Mouse (Mus musculus) layer of hippocampus, adult 11-12 months (tissue): Measurements from ENCODE around the gene Fam76a.
"Not testable (repeated sequence)": the region's sequence is repeated elsewhere in the genome, so short reads cannot be mapped to it uniquely, and the experiment has no call there.

Experiments
- DNase-seq: peaks from one replicate; pipeline ENCODE4 v3.0.0; 2022; ENCODE audit warnings: low spot score

Fam76a gene

GRCm38 (mm10) chr4:132945261-132946046 lies 23.1 kb upstream of the Fam76a start:
- peak; percentile 89 for DNase-seq

- no peak for DNase-seq
Measured at GRCm38 (mm10) chr4:132944776-132945175, 22.4 kb upstream of the Fam76a start.

- no peak for DNase-seq
Measured at GRCm38 (mm10) chr4:132944106-132944505, 21.7 kb upstream of the Fam76a start.

- no peak for DNase-seq
Measured at GRCm38 (mm10) chr4:132943088-132943487, 20.7 kb upstream of the Fam76a start.

DNA sequence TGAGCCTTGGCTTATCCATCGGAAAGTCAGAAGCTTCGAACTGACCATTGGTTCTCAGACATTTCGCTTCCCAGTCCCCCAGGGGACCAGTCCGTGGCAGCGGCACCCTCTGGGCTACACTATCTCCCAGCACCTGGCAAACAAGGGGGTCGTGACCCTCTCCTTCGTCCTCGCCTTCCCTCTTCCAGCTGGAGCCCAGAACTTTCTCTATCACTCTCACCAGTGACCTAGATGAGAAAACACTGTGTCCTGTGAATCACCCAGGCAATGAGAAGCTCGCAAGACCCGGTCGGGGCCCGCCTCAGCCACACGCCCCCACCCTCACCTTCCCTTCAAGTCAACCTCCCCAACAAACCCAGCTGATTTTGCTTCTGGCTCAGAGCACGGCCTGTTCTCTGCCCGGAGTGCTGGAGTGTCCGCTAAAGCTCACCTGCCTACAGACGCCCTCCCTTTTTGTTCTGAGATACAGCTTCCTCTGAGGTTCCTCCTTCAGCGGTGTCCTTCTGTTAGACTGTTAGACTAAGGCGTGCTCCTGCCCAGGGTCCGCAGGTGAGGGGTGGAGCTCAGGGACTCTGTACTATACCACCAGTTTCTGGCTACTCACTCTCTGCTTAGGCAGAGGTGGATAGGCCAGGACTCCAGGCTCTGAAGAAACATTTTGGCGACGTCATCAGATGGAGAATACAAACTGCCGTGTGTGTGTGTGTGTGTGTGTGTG lies 18.8 kb upstream of the Fam76a start:
- DNase-seq, result no peak

DNA sequence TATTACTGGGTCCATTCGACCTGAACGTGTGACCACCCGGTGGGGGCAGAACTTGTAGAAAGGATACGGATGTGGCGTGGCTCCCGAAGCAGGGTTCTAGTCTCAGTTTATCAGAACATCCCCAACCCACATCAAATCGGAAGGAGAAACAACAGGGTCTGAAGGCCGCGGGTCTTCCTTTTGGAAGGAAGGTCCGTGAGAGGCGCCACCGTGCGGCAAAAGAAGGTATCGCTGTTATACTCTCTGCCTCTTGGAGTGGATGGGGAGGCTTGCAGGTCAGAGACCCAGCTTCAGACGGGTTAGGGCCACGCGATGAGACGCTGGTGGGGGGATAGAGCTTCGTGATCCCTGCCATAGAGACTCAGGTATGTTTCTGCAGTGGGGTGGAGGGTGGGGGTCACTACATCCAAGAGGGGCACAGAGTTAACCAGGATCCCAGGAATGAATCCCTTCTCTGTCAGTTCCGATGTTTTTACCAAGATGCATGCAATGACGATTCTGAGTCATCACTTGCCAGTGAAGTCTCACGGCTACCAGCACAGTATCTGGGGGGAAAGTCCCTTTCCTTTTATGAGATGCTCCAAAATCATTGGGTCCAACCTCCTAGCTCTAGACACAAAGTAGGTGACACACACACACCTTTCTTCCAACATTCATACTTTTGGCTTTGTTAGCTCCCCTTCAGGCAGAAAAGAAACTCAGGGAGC lies 17.2 kb upstream of the Fam76a start:
- peak; percentile 61 for DNase-seq

GRCm38 (mm10) chr4:132938181-132938941 lies 16.0 kb upstream of the Fam76a start:
- DNase-seq, result peak; percentile 61

GRCm38 (mm10) chr4:132934639-132935038 lies 12.3 kb upstream of the Fam76a start:
- DNase-seq, result no peak

- no peak for DNase-seq
Measured at GRCm38 (mm10) chr4:132932752-132933404, 10.5 kb upstream of the Fam76a start.

GRCm38 (mm10) chr4:132930784-132931183 lies 8.4 kb upstream of the Fam76a start:
- peak; percentile 48 for DNase-seq

DNA sequence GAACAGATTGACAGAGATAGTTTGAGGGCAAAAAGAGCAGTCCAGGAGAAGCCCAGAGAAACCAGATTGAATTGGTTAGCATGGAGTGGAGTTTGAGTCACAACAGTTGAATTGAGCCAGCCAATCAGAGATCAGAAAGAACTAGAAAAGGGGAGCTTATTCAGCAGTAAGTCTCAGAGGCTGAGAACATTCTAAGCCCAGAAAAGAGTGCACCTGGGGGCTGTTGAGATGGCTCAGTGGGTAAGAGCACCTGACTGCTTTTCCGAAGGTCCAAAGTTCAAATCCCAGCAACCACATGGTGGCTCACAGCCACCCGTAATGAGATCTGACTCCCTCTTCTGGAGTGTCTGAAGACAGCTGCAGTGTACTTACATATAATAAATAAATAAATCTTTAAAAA lies 4.2 kb upstream of the Fam76a start:
- not testable (repeated sequence) for DNase-seq

- DNase-seq, result peak; percentile 47
Measured at GRCm38 (mm10) chr4:132922061-132922530, 262 bp downstream of the Fam76a start.

DNA sequence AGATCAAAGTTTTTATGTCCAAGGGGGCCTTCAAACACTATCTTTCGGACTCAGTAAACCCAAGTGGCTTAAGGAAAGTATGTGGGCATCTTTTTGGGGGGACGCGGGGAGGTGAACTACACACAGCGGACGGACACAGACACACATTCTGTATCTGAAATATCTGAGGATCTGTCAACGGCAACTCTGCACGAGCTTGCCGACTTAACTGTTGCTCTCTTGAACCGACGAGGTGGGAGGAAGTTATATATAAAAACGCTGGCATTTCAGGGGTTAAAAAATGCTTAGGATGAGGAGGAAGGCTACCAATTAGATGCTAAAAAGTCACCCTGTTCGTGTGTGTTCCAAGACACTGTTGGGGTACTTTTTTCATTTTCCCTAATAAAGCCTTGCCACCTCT lies 870 bp downstream of the Fam76a start:
- DNase-seq, result no peak

DNA sequence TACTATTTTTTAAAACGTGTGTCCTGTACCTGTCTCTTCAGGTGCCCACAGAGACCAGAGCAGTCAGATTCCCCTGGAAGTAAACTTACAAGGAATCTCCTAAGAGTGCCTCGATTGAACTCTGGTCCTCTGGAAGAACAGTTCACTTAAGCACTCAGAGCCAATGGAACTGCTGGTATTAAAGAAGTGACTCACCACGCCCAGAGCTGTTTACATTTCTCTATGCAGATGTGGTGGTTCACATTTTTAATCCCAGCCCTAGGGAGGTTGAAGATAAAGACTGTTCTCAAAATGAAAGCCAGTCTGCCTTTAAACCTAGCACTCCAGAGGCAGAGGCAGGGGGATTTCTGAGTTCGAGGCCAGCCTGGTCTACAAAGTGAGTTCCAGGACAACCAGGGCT lies 2.2 kb downstream of the Fam76a start:
- DNase-seq, result no peak

DNA sequence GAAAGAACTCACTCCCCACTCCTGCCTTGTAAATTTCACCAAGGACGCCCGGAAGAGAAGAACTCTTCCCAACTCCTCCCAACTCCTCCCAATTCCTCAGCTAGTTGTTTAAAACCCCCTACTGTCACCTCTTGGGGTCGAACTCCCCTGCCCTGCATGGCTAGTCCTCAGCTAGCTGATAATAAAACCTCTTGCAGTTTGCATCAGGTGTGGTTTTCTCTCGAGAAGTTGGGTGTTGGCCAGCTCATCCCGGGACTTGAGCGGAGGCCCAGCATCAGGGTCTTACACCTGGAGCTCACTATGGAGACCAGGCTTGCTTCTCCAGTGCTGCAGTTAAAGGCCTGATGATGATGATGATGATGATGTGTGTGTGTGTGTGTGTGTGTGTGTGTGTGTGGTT lies 3.9 kb downstream of the Fam76a start:
- not testable (repeated sequence) for DNase-seq

DNA sequence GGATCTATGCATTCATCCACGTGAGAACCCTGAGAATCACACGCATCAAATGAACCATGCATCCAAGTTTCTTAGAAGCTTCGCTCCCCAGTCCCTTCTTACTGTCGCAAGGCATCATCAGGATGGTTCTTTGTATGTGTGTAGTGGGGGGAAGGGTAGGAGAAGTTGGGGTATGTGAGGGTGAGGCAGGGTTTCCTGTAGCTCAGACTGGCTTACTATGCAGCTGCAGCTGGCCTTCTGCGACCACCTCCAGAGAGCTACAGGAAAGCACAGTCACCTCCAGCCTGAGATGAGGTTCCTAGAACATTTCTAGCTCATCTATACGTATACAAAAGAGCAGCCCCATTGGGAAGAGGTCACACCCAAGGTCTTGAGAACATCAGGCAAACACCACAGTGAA lies 10.2 kb downstream of the Fam76a start:
- no peak for DNase-seq

DNA sequence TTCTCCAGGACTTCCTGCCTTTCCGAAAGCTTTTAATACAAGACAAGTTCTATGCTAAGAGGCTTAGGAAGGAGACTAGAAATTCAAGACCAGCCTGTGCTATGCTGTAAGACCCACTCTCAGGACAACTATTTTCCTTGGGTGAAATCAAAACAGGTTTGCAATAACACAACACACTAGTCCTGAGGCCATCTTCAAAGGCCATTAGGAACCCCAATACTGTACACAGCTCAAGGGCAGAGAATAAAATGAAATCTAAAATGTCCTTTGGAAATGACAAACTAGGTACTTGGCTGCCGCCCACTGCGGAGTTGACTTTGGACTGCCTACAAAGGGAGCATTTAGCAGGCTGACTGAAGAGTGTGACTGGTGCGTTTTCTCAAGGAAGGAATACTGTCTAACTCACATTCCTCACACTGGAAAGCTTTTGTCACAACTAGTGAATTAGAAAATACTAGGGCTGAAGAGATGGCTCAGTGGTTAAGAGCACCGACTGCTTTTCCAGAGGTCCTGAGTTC lies 16.5 kb downstream of the Fam76a start:
- no peak for DNase-seq

DNA sequence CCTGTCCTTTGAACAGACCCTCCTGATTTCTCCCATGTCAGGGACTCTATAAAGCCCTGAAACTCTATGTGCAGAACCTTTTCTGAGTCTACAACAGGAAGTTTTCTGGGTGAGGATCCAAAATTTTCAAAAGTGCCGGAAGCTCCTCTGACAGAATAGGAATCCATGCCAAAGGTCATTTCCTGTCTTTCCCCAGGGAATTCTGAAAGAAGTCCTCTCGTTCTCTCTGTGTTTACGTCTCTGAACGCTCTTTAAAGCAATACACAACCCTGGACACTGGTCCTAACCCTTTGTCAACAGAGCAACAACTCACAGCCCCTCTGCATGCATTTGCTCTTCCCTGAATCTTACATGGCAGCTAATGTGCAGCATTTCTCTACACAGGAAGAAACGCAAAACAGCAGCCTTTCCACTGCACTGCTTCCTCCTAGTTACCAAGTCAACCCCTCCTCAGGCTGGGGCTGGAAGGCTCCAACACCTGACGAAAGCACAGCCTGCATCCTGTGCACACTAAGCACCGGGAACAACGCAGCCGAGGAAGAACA lies 17.5 kb downstream of the Fam76a start:
- DNase-seq, result no peak

- no peak for DNase-seq
Measured at GRCm38 (mm10) chr4:132904071-132904470, 18.3 kb downstream of the Fam76a start.

GRCm38 (mm10) chr4:132898197-132898596 lies 24.2 kb downstream of the Fam76a start:
- no peak for DNase-seq

DNA sequence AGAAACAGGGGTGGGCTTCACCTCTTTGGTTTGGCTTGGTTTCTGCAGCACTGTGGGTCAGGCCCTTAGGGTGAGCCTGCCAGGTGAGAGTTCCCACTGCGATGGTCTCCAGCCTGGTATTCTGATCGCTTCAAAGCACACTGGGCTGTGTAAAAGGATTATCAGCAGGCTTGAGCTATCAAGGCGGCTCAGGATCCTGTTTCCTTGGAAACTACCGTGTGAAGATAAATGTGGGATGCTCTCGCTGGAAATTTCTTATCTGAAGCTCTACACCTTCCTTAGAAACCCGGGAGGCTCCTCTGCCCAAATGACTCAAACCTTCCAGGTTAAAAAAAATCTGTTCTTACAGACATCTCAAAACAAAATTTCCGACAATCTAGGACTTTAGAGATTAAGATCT lies 28.0 kb downstream of the Fam76a start:
- no peak for DNase-seq
